In the genomic region with DNA sequence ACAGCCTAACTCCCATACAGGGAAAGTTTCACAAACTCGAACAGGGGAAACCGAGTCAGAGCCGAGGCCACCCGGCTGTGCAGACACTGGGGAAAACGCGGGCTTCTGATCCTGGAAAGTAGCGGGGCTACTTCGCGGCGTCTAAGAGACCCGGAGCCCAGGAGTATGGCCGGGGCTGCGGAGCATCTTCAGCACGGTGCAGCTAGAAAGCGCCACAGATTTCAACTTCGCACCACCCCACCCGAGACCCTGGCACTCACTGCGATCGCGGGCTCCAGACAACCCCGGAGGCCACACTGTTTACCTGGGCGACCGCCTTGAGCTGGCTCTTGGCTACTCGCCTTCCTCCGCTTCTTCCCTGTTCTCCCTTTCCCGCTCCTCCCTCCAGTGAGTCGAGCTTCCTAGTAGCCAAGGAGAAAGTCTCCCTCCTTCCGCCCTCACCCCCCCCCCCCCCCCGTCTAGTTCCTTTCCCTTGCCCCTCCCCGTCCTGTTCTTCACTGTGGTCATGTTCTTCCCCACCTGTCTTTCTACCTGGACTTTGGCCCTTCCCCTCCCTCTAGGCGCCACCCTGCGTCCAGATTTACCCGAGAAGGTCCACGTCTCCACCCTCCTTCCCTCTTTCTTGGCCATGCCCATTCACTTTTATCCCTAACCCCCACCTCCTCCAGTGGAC, we compare ENCODE assay signal across 8 mouse cellular contexts. TPM values are rescaled to one million over a fixed set of nuclear protein-coding genes. Genes with fewer than 3 reads are reported as not detected.
DNase-seq lines count a peak whose midpoint lies in the region; ATAC-seq and TF ChIP-seq lines count a peak whose summit lies in the region.

A gene (minus strand): TSS at position 376 of the 673 bp plus-strand sequence.

- 23% methylated on average over 28 of the region's 34 CpGs for WGBS in embryonic facial prominence, embryonic 14.5 days
- 18% methylated on average over 32 of the region's 34 CpGs for WGBS in limb, embryonic 11.5 days
- WGBS in neural tube, embryonic 14.5 days = 16% methylated on average over 31 of the region's 34 CpGs

- no peak for ATAC-seq in embryonic facial prominence, embryonic 14.5 days (ENCODE audit: low read depth)
- ATAC-seq in limb, embryonic 11.5 days (ENCODE audit: insufficient number of reproducible peaks, low FRiP score, low TSS enrichment, low read depth) = 0 out of 2 replicates have a peak, but pooled peaks have one; percentile 8
- no peak for ATAC-seq in neural tube, embryonic 14.5 days (ENCODE audit: low read depth)
- no peak for ATAC-seq in megakaryocyte-erythroid progenitor cell, adult 5-6 weeks (replicated peaks; ENCODE audit: low FRiP score, low TSS enrichment, poor library complexity, severe bottlenecking)

- H3K9me3 ChIP-seq in embryonic facial prominence, embryonic 14.5 days (ENCODE audit: control insufficient read depth, low read length) = no peaks in the 10 kb centered on the region
- H3K9me3 ChIP-seq in limb, embryonic 11.5 days (ENCODE audit: control insufficient read depth, low read length) = no peaks in the 10 kb centered on the region
- H3K9me3 ChIP-seq in neural tube, embryonic 14.5 days (ENCODE audit: control insufficient read depth, low read length) = no peaks in the 10 kb centered on the region

- no peak for TF ChIP-seq CTCF in layer of hippocampus, adult 2 months (conservative IDR thresholded peaks at IDR 0.05)

- peak within 1 kb of the TSS; percentile 14; the same call in 1 of the 2 replicates for H3K9ac ChIP-seq in embryonic facial prominence, embryonic 14.5 days (ENCODE audit: low read depth, low read length)
- H3K9ac ChIP-seq in limb, embryonic 11.5 days (ENCODE audit: low read length) = 0 out of 2 replicates have a peak within 1 kb of the TSS, but pooled peaks have one; percentile 17
- no peak within 1 kb of the TSS for H3K9ac ChIP-seq in neural tube, embryonic 14.5 days (replicated peaks; ENCODE audit: low read depth, low read length)

- peak within 1 kb of the TSS; percentile 44 for H3K4me3 ChIP-seq in layer of hippocampus, adult 2 months
- H3K4me3 ChIP-seq in embryonic facial prominence, embryonic 14.5 days (ENCODE audit: low read depth, low read length) = peak within 1 kb of the TSS; percentile 24
- H3K4me3 ChIP-seq in limb, embryonic 11.5 days (ENCODE audit: low read depth, low read length) = no peak within 1 kb of the TSS
- no peak within 1 kb of the TSS for H3K4me3 ChIP-seq in neural tube, embryonic 14.5 days (ENCODE audit: low read depth, low read length)

- H3K4me2 ChIP-seq in embryonic facial prominence, embryonic 14.5 days (ENCODE audit: low read depth, low read length) = peak within 1 kb of the TSS; percentile 39
- no peak within 1 kb of the TSS; the same call in 1 of the 2 replicates for H3K4me2 ChIP-seq in limb, embryonic 11.5 days (ENCODE audit: low read depth, severe bottlenecking)
- H3K4me2 ChIP-seq in neural tube, embryonic 14.5 days (ENCODE audit: low read depth, low read length) = 0 out of 2 replicates have a peak within 1 kb of the TSS, but pooled peaks have one; percentile 2

- no peaks in the 10 kb centered on the region for H3K4me1 ChIP-seq in embryonic facial prominence, embryonic 14.5 days (ENCODE audit: control insufficient read depth, insufficient read depth, low read length)
- H3K4me1 ChIP-seq in limb, embryonic 11.5 days (ENCODE audit: control insufficient read depth, insufficient read depth, low read length) = no peaks in the 10 kb centered on the region
- no peaks in the 10 kb centered on the region for H3K4me1 ChIP-seq in neural tube, embryonic 14.5 days (ENCODE audit: control insufficient read depth, insufficient read depth, low read length)

- no peak for DNase-seq in layer of hippocampus, adult 2 months (ENCODE audit: low spot score in 2 of 2)
- DNase-seq in layer of hippocampus, adult 11-12 months (ENCODE audit: low spot score) = no peak
- DNase-seq in embryonic facial prominence, embryonic 14.5 days (ENCODE audit: low spot score) = no peak
- no peak for DNase-seq in limb, embryonic 11.5 days (ENCODE audit: low spot score)
- no peak for DNase-seq in layer of hippocampus, adult 8-10 months (ENCODE audit: low spot score in 2 of 2)
- no peak for DNase-seq in thymus, postnatal 10 days (ENCODE audit: low spot score in 2 of 2)

- no peak within 1 kb of the TSS for H3K27ac ChIP-seq in layer of hippocampus, adult 2 months
- H3K27ac ChIP-seq in embryonic facial prominence, embryonic 14.5 days (replicated peaks; ENCODE audit: low read depth, low read length) = no peak within 1 kb of the TSS
- H3K27ac ChIP-seq in limb, embryonic 11.5 days (replicated peaks; ENCODE audit: low read depth, low read length) = no peak within 1 kb of the TSS
- no peak within 1 kb of the TSS for H3K27ac ChIP-seq in neural tube, embryonic 14.5 days (ENCODE audit: low read depth, low read length)

- no peaks in the 10 kb centered on the region for H3K36me3 ChIP-seq in embryonic facial prominence, embryonic 14.5 days (ENCODE audit: control insufficient read depth, insufficient read depth, low read length)
- no peaks in the 10 kb centered on the region for H3K36me3 ChIP-seq in limb, embryonic 11.5 days (ENCODE audit: control insufficient read depth, insufficient read depth, low read length)
- H3K36me3 ChIP-seq in neural tube, embryonic 14.5 days (ENCODE audit: control insufficient read depth, insufficient read depth, low read length) = no peaks in the 10 kb centered on the region

- peaks cover 52% of the 10 kb centered on the region for H3K27me3 ChIP-seq in embryonic facial prominence, embryonic 14.5 days (replicated peaks; ENCODE audit: control insufficient read depth, insufficient read depth, low read length)
- peaks cover 38% of the 10 kb centered on the region for H3K27me3 ChIP-seq in limb, embryonic 11.5 days (ENCODE audit: control insufficient read depth, insufficient read depth, low read length)
- peaks cover 14% of the 10 kb centered on the region for H3K27me3 ChIP-seq in neural tube, embryonic 14.5 days (ENCODE audit: control insufficient read depth, insufficient read depth, low read length)

RNA-seq across cellular contexts. Expression of the gene that starts here (rescaled TPM):
- under 1 TPM; 0.72 to 0.81 TPM for total RNA-seq in layer of hippocampus, adult 2 months (2021)
- polyA plus RNA-seq in embryonic facial prominence, embryonic 14.5 days (2014; fragmentation: Nextera tagmentation; extraction: Ambion mirVana) = 0.84 and 0.87 TPM in 2 replicates
- 0.35 and 0.61 TPM in 2 replicates for polyA plus RNA-seq in limb, embryonic 11.5 days (2014; fragmentation: Nextera tagmentation; extraction: Ambion mirVana)
- polyA plus RNA-seq in neural tube, embryonic 14.5 days (2014; fragmentation: Nextera tagmentation; extraction: Ambion mirVana) = 0.11 and 0.53 TPM in 2 replicates
- under 1 TPM; 0.47 to 0.93 (median 0.56) TPM for total RNA-seq in layer of hippocampus, adult 8-10 months (2022)
- total RNA-seq in megakaryocyte-erythroid progenitor cell, adult 5-6 weeks (2014; fragmentation: Nextera tagmentation) = 0.42 and 0.79 TPM in 2 replicates
- total RNA-seq in megakaryocyte-erythroid progenitor cell, adult 5-6 weeks (2017) = 0.30 and 0.99 TPM in 2 replicates

Comparison
In these comparisons a context has a peak if more than half of its experiments do, and no peak if none do; other contexts are left out.
1. Peak in ATAC-seq and H3K9ac ChIP-seq in limb, embryonic 11.5 days; RNA of the gene not detected or under 1 TPM.
2. H3K4me3 ChIP-seq: peak in layer of hippocampus, adult 2 months (single experiment) and embryonic facial prominence, embryonic 14.5 days (single experiment); none in limb, embryonic 11.5 days (single experiment) and neural tube, embryonic 14.5 days (single experiment).